Mouse (Mus musculus): ENCODE measurements around the gene Agpat4. TPM values are rescaled to one million over a fixed set of nuclear protein-coding genes. Genes with fewer than 3 reads are reported as not detected.
A peak's percentile ranks its signal among the peaks of the same experiment; 100 is the strongest.

The Agpat4 gene
- total RNA-seq, 1 experiment = 45.7 TPM

GRCm38 (mm10) chr17:12118926-12119641, 580 bp downstream of the Agpat4 start:
- Histone ChIP-seq H3K4me1 (ENCODE audit: control insufficient read depth in 2 of 2, insufficient read depth in 2 of 2, low read length in 2 of 2, poor library complexity in 1 of 2) (peaks cover 9 to 10% of the 10 kb centered on the region in 2 experiments), H3K9ac (ENCODE audit: insufficient read depth, low read depth, low read length, poor library complexity, severe bottlenecking) (peak overlapping the region; percentile 85), H3K4me3 (ENCODE audit: insufficient read depth in 1 of 2, low read depth in 1 of 2, low read length in 2 of 2, poor library complexity in 1 of 2, severe bottlenecking in 1 of 2) (peak overlapping the region; percentile 81 to 85), H3K27ac (ENCODE audit: insufficient read depth, low read depth, low read length, poor library complexity, severe bottlenecking) (peak overlapping the region; percentile 91), H3K9me3 (ENCODE audit: control insufficient read depth, insufficient read depth, low read depth, low read length) (no peaks in the 10 kb centered on the region), H3K36me3 (ENCODE audit: control insufficient read depth, insufficient read depth, low read length, poor library complexity, severe bottlenecking) (no peaks in the 10 kb centered on the region)
- in situ Hi-C loops (cut with MboI; ENCODE audit: low sequenced_read_pairs in 2 of 2, unreplicated experiment in 2 of 2) = no loop called here
- no peak for TF ChIP-seq ZC3H11A (IDR thresholded peaks at IDR 0.05; ENCODE audit: borderline replicate concordance, low read depth, low read length)
- TF ChIP-seq HCFC1 (IDR thresholded peaks at IDR 0.05; ENCODE audit: borderline replicate concordance, insufficient read depth, low read length) = no peak
- peak; percentile 77 for DNase-seq (ENCODE audit: low read depth, low spot score)

- no peak for TF ChIP-seq ZC3H11A (IDR thresholded peaks at IDR 0.05; ENCODE audit: borderline replicate concordance, low read depth, low read length)
- peak; percentile 37; the same call in 1 of the 2 replicates for TF ChIP-seq CHD2 (IDR thresholded peaks at IDR 0.05; ENCODE audit: low read depth, low read length)
- peak; percentile 45 for DNase-seq (ENCODE audit: low read depth, low spot score)
- Histone ChIP-seq H3K36me3 (ENCODE audit: control insufficient read depth, insufficient read depth, low read length, poor library complexity, severe bottlenecking) (no peaks in the 10 kb centered on the region), H3K9me3 (ENCODE audit: control insufficient read depth, insufficient read depth, low read depth, low read length) (no peaks in the 10 kb centered on the region), H3K9ac (ENCODE audit: insufficient read depth, low read depth, low read length, poor library complexity, severe bottlenecking) (peak overlapping the region; percentile 85), H3K4me1 (ENCODE audit: control insufficient read depth in 2 of 2, insufficient read depth in 2 of 2, low read length in 2 of 2, poor library complexity in 1 of 2) (peaks cover 11% of the 10 kb centered on the region in 2 experiments), H3K4me3 (ENCODE audit: insufficient read depth in 1 of 2, low read depth in 1 of 2, low read length in 2 of 2, poor library complexity in 1 of 2, severe bottlenecking in 1 of 2) (peak overlapping the region; percentile 81 to 85), H3K27ac (ENCODE audit: insufficient read depth, low read depth, low read length, poor library complexity, severe bottlenecking) (peak overlapping the region; percentile 91)
- in situ Hi-C loops (cut with MboI; ENCODE audit: low sequenced_read_pairs in 2 of 2, unreplicated experiment in 2 of 2) = no loop called here
Measured at GRCm38 (mm10) chr17:12119675-12120074, 1.2 kb downstream of the Agpat4 start.

- in situ Hi-C loops (cut with MboI; ENCODE audit: low sequenced_read_pairs in 2 of 2, unreplicated experiment in 2 of 2) = no loop called here
Measured at GRCm38 (mm10) chr17:12120268-12120667, 1.8 kb downstream of the Agpat4 start.

GRCm38 (mm10) chr17:12121226-12121794, 2.8 kb downstream of the Agpat4 start:
- peaks cover 11 to 19% of the 10 kb centered on the region in 2 experiments for H3K4me1 ChIP-seq (ENCODE audit: control insufficient read depth in 2 of 2, insufficient read depth in 2 of 2, low read length in 2 of 2, poor library complexity in 1 of 2)
- peak overlapping the region; percentile 43 for H3K27ac ChIP-seq (ENCODE audit: insufficient read depth, low read depth, low read length, poor library complexity, severe bottlenecking)
- DNase-seq (ENCODE audit: low read depth, low spot score) = no peak
- no peak overlapping the region for H3K9ac ChIP-seq (ENCODE audit: insufficient read depth, low read depth, low read length, poor library complexity, severe bottlenecking)
- no peaks in the 10 kb centered on the region for H3K9me3 ChIP-seq (ENCODE audit: control insufficient read depth, insufficient read depth, low read depth, low read length)
- peak overlapping the region; percentile 14 to 81; a peak in 2 of 4 replicates for H3K4me3 ChIP-seq (ENCODE audit: insufficient read depth in 1 of 2, low read depth in 1 of 2, low read length in 2 of 2, poor library complexity in 1 of 2, severe bottlenecking in 1 of 2)
- in situ Hi-C loops (cut with MboI; ENCODE audit: low sequenced_read_pairs in 2 of 2, unreplicated experiment in 2 of 2) = no loop called here
- TF ChIP-seq ZNF384 (IDR thresholded peaks at IDR 0.05; ENCODE audit: low read depth, low read length) (no peak), CHD2 (IDR thresholded peaks at IDR 0.05; ENCODE audit: low read depth, low read length) (no peak), HCFC1 (IDR thresholded peaks at IDR 0.05; ENCODE audit: borderline replicate concordance, insufficient read depth, low read length) (no peak), MAFK (IDR thresholded peaks at IDR 0.05; ENCODE audit: insufficient read depth, low read depth, low read length) (no peak), ZC3H11A (IDR thresholded peaks at IDR 0.05; ENCODE audit: borderline replicate concordance, low read depth, low read length) (no peak)
- H3K36me3 ChIP-seq (ENCODE audit: control insufficient read depth, insufficient read depth, low read length, poor library complexity, severe bottlenecking) = no peaks in the 10 kb centered on the region

More at GRCm38 (mm10) chr17:12120268-12120667, 1.8 kb downstream of the Agpat4 start:
- no peak for DNase-seq (ENCODE audit: low read depth, low spot score)
- H3K27ac ChIP-seq (ENCODE audit: insufficient read depth, low read depth, low read length, poor library complexity, severe bottlenecking) = no peak overlapping the region
- no peak overlapping the region for H3K9ac ChIP-seq (ENCODE audit: insufficient read depth, low read depth, low read length, poor library complexity, severe bottlenecking)
- H3K9me3 ChIP-seq (ENCODE audit: control insufficient read depth, insufficient read depth, low read depth, low read length) = no peaks in the 10 kb centered on the region
- TF ChIP-seq HCFC1 (IDR thresholded peaks at IDR 0.05; ENCODE audit: borderline replicate concordance, insufficient read depth, low read length) (no peak), ZNF384 (IDR thresholded peaks at IDR 0.05; ENCODE audit: low read depth, low read length) (no peak), MAFK (IDR thresholded peaks at IDR 0.05; ENCODE audit: insufficient read depth, low read depth, low read length) (no peak)
- peaks cover 11 to 14% of the 10 kb centered on the region in 2 experiments for H3K4me1 ChIP-seq (ENCODE audit: control insufficient read depth in 2 of 2, insufficient read depth in 2 of 2, low read length in 2 of 2, poor library complexity in 1 of 2)
- peak overlapping the region; percentile 81 to 85 for H3K4me3 ChIP-seq (ENCODE audit: insufficient read depth in 1 of 2, low read depth in 1 of 2, low read length in 2 of 2, poor library complexity in 1 of 2, severe bottlenecking in 1 of 2)
- no peaks in the 10 kb centered on the region for H3K36me3 ChIP-seq (ENCODE audit: control insufficient read depth, insufficient read depth, low read length, poor library complexity, severe bottlenecking)

Measured in ES-E14 (cell line).